Mouse (Mus musculus) gastrocnemius, postnatal 14 days (tissue): ENCODE measurements around the gene Dpm2. TPM values are rescaled to one million over a fixed set of nuclear protein-coding genes. Genes with fewer than 3 reads are reported as not detected.

Experiments
- DNase-seq: peaks from one replicate; pipeline ENCODE4 v3.0.0; 2021; ENCODE audit warnings: mixed read lengths
- intact Hi-C: fragments of 180-260 bp; cut with DNase I; formaldehyde crosslinking; loops from one replicate; pipeline ENCODE4 v1.15.1; 2025; ENCODE audit warnings: low total_unique reads
- total RNA-seq, 2 experiments: library from RNA; stranded (reverse); gene quantifications; 2 replicates each; pipeline ENCODE4 v1.2.3; 2021

Dpm2 gene
- total RNA-seq, 2 experiments from 2014 or later = 17.6 to 17.8 TPM

- DNase-seq = no peak
- intact Hi-C loops = no loop called here
These were observed 28.6 kb upstream of the Dpm2 start for GRCm38 (mm10) chr2:32541986-32542573.

- intact Hi-C loops = no loop called here
- no peak for DNase-seq
These were observed 27.6 kb upstream of the Dpm2 start for GRCm38 (mm10) chr2:32543031-32543449.

GRCm38 (mm10) chr2:32546951-32547350 lies 23.7 kb upstream of the Dpm2 start:
- DNase-seq = no peak
- intact Hi-C loops = loop anchor here (5.0 kb wide), 1 partner anchor 40 kb away; no protein-coding TSS in a partner anchor

GRCm38 (mm10) chr2:32547380-32547779 lies 23.3 kb upstream of the Dpm2 start:
- DNase-seq = no peak
- intact Hi-C loops = loop anchor here (5.0 kb wide), 1 partner anchor 40 kb away; no protein-coding TSS in a partner anchor

GRCm38 (mm10) chr2:32547964-32548739 lies 22.5 kb upstream of the Dpm2 start:
- intact Hi-C loops = loop anchor here (5.0 kb wide), 1 partner anchor 41 kb away; no protein-coding TSS in a partner anchor
- peak; percentile 68 for DNase-seq

- DNase-seq = no peak
- intact Hi-C loops = loop anchor here (5.0 kb wide), 1 partner anchor 42 kb away; no protein-coding TSS in a partner anchor
These were observed 21.5 kb upstream of the Dpm2 start for GRCm38 (mm10) chr2:32549171-32549570.

- intact Hi-C loops = loop anchor here (5.0 kb wide), 1 partner anchor 42 kb away; no protein-coding TSS in a partner anchor
- peak; percentile 87 for DNase-seq
These were observed 20.9 kb upstream of the Dpm2 start for GRCm38 (mm10) chr2:32549764-32550163.

- DNase-seq = no peak
- intact Hi-C loops = no loop called here
These were observed 19.4 kb upstream of the Dpm2 start for GRCm38 (mm10) chr2:32551236-32551635.

GRCm38 (mm10) chr2:32553592-32554148 lies 17.0 kb upstream of the Dpm2 start:
- intact Hi-C loops = no loop called here
- DNase-seq = no peak

GRCm38 (mm10) chr2:32555484-32555883 lies 15.2 kb upstream of the Dpm2 start:
- intact Hi-C loops = no loop called here
- no peak for DNase-seq

- intact Hi-C loops = no loop called here
- no peak for DNase-seq
These were observed 14.6 kb upstream of the Dpm2 start for GRCm38 (mm10) chr2:32556019-32556418.

GRCm38 (mm10) chr2:32559570-32559969 lies 11.1 kb upstream of the Dpm2 start:
- intact Hi-C loops = no loop called here
- no peak for DNase-seq

- intact Hi-C loops = no loop called here
- peak; percentile 57 for DNase-seq
These were observed 4.1 kb upstream of the Dpm2 start for GRCm38 (mm10) chr2:32566536-32567063.

- intact Hi-C loops = loop anchor here (2.0 kb wide), 1 partner anchor 165 kb away; no protein-coding TSS in a partner anchor
- peak; percentile 67 for DNase-seq
These were observed 2.5 kb upstream of the Dpm2 start for GRCm38 (mm10) chr2:32568149-32568548.

GRCm38 (mm10) chr2:32568941-32569340 lies 1.7 kb upstream of the Dpm2 start:
- intact Hi-C loops = loop anchor here (2.0 kb wide), 1 partner anchor 166 kb away; no protein-coding TSS in a partner anchor
- DNase-seq = no peak

- no peak for DNase-seq
- intact Hi-C loops = no loop called here
These were observed 1.5 kb downstream of the Dpm2 start for GRCm38 (mm10) chr2:32572196-32572595.

GRCm38 (mm10) chr2:32574497-32574896 lies 3.8 kb downstream of the Dpm2 start, which contains the start of gene Pip5kl1:
TSS of gene Pip5kl1 (plus strand) at chr2:32574797.
- intact Hi-C loops = no loop called here
- no peak for DNase-seq

- intact Hi-C loops = loop anchor here (5.0 kb wide), 1 partner anchor 112 kb away; no protein-coding TSS in a partner anchor
- no peak for DNase-seq
These were observed 4.4 kb downstream of the Dpm2 start for GRCm38 (mm10) chr2:32574901-32575585.

- DNase-seq = no peak
- intact Hi-C loops = loop anchor here (5.0 kb wide), 1 partner anchor 112 kb away; no protein-coding TSS in a partner anchor
These were observed 5.0 kb downstream of the Dpm2 start, which contains the start of gene 9430097D07Rik for GRCm38 (mm10) chr2:32575586-32576160. TSS of gene 9430097D07Rik (minus strand) at chr2:32575684.
